Mouse (Mus musculus): ENCODE results near the gene Osbpl8.

GRCm38 (mm10) chr10:111297631-111298030 lies 133.1 kb downstream of the Osbpl8 start:
- TF ChIP-seq CTCF (IDR thresholded peaks at IDR 0.05; ENCODE audit: low read depth), result no peak
- TF ChIP-seq EP300 (IDR thresholded peaks at IDR 0.05; ENCODE audit: low read depth), result no peak
